Mouse (Mus musculus): ENCODE measurements around the gene Spata21. TPM values are rescaled to one million over a fixed set of nuclear protein-coding genes. Genes with fewer than 3 reads are reported as not detected.

Gene Spata21
- not detected for total RNA-seq (2021)
- long read RNA-seq, experiment 1 = 0 reads
- long read RNA-seq, experiment 2 = 0 reads

GRCm38 (mm10) chr4:141088033-141088432, at the start of gene Spata21:
TSS of gene Spata21 (plus strand) at chr4:141088333.
- DNase-seq = no peak

GRCm38 (mm10) chr4:141041117-141041516, 47.0 kb upstream of the Spata21 start:
- no peak for DNase-seq

DNA sequence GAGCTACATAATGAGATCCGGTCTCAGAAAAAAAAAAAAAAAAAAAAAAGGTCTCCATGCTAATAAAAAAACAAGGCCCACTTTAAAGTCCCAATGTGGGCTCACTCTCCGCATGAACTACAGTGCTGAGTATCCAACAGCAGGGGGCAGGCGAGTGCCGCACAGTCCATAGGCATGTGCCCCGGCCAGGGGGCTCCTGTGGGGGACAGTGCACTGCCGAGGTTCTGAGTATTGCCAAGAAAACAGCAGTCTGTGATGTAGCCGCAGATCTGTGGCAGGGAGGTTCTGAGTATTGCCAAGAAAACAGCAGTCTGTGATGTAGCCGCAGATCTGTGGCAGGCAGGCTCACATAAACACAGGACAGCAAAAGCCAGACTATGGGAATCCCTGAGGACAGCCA, 43.3 kb upstream of the Spata21 start:
- peak; percentile 70 for DNase-seq

DNA sequence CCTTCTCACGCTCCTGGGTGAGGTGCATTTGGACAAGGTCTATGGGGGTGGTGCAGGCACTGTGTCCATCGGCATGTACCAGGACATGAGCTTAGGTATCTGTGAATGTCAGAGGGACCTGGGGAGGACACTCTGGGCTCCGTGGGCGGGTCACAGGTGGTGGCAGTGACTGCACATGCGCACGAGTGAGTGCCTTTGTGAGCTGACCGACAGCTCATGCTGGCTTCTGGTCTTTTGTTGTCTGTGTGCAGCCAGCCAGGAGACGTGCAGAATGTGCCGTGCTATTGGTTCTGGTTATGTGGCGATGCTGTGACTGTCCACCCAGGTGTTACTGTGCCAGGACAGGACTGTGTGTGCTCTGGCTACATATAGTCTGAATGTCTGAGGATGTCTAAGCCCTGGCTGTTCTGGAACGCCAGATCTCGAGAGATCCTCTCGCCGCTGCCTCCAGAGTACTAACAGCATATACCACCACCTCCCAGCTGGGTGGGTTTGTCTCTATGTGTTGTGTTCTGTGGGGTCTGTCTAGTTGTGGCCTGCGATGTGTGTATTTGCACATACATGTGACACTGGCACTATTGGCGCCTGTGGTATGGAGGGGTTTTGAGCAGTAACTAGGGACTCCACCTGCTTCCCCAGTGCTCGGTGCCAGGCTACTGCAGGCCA, 39.2 kb upstream of the Spata21 start:
- DNase-seq = no peak

DNA sequence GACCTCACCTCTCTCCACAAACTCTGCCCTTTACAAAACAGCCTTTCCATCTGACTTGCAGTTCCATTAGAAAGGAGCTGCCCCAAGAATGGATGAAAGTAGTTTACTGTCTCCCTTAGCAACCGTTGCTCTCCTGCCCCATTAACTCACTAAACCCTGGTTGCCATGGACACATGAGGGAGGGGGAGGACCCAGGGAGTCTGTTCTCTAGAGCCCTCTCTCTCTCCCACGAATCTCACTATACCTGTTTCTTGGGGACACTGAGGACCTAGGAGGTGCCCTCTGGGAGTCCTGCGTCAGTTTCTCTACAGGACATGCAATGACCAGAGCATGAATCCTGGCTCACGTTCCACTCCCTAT, 38.7 kb upstream of the Spata21 start:
- DNase-seq = no peak

DNA sequence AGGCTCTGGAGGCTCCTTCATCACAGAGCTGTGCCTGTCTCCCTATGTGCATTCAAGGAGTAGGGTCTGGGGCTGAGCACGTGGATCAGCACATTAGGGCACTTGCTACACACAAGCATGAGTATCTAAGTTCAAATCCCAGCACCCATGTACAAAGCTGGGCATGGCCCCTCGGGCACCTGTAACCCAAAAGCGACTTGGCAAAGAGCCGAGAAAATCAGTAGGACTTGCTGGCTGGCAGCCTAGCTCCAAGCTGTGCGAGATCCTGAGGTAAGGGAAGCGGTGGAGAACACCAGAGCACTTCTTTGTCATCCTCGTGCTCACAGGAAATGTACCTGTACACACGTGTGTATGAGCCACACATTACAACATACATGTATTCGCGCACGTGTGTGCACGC, 35.7 kb upstream of the Spata21 start:
- DNase-seq = no peak

- no peak for DNase-seq
These were observed 35.0 kb upstream of the Spata21 start for GRCm38 (mm10) chr4:141053138-141053537.

- DNase-seq = no peak
These were observed 34.5 kb upstream of the Spata21 start for GRCm38 (mm10) chr4:141053568-141054161.

DNA sequence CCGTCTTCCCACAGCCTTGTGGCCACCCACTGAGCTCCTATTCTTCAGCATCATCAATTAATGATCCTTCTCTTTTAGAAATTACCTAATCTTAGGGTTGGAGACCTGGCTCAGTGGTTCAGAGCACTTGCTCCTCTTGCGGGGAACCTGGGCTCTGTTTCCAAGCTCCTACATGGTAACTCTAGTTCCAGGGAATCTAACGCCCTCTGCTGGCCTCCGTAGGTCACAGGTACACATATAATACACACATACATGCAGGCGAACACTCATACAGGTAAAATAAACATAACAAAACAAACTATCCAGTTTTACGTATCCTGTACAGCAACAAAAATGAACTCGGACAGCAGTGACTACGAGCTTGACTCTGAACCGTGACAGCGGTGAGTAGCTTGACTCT, 31.2 kb upstream of the Spata21 start:
- no peak for DNase-seq

DNA sequence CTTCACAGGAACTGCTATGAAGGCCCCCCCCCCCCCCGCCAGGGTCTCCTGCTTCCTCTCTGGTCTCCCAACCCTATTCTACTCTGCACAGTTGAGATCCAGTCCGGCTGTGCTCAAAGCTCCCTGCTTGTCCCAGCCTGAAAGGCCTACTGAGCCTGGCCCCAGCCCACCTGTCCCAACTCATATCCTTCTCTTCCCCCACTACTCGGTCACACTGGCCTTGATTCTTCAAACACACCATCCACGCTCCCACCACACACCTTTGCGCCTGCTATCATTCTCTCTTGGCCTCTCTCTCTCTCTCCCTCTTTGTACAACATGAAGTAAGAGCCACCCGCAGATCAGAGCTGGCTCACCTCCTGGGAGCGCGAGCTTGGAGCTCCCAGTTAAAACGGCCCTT, 29.3 kb upstream of the Spata21 start:
- no peak for DNase-seq

DNA sequence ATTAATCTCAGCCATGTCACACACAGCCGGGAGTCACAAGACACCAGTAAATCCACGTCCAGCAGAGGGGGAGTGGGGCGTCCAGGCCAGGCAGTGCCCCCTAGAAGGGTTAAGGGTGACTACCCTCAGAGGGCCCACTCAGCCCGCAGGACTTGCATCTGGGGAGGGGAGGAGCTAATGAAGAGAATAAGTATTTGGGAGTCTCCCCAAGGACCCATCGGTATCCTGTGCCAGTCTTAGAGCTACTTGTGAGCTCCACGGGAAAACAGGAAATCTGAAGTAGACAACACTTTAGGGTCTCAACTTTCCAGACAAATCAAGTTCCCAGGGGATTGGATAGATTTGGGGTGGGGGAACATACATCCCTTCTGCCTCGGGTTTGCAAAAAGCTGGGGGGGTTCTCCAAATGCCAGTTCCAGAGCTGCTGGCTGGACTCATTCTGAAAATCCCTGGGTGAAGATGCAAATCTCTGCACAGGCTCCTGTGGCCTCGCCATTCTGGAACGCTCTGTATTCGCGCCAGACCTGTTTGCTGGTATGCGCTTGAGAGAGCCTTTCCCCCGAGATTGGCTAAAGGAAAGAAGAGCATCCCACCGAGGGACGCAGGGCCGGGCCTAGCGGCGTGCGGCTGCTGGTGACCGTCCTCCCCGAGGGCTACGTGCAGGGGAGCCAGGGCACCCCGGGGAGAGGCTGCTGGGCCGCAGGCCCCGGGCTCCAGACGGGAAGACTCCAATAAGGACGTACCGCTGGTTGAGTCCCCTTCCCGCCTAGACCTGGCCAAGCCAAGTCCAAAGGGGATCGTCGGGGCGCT, 28.3 kb upstream of the Spata21 start:
- DNase-seq = no peak

DNA sequence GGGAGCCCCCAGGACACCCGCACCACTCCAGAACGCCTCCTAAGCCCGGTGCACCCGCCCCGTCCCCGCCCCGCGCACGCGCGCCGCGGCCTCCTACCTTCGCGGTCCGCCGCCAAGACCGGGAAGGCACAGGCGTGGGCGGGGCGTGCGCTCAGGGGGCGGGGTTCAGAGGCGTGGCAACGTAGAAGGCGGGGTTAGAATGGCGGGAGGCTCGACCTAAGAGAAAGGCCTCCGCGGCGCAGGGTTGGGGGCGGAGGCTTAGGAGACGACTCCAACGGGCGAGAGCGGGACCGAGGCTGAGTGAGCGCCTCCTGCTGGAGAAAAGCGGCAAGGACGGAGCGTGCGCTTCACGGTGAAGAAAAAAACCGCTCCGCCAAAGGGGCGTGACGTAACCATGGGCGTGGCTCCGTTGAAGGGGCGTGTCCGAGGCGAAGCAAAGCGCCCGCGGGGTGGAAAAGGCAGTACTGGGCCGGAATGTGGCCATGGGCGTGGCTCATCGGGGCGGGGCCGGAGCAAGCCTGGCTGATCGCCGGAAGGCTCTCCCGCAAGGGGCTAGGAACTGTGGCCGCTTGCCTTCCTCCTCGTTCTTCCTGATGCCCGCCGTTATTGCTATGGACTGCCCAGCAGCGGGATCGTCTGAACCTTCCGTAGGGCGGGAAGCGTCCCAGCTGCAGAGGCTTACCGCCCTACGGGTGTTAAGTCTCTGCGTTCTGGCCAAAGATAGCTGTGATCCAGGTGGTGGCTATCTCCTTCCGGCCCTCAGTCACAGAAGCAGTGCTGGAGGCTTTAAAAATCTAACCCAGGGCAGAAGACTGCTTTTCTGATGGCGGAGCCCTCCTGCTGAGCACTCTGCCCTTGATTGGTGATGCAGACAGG, 27.5 kb upstream of the Spata21 start, which contains the start of gene Crocc:
TSS of gene Crocc (minus strand) at position 125 of the 876 bp plus-strand sequence.
- DNase-seq = peak; percentile 100

- no peak for DNase-seq
These were observed 24.0 kb upstream of the Spata21 start for GRCm38 (mm10) chr4:141064104-141064659.

DNA sequence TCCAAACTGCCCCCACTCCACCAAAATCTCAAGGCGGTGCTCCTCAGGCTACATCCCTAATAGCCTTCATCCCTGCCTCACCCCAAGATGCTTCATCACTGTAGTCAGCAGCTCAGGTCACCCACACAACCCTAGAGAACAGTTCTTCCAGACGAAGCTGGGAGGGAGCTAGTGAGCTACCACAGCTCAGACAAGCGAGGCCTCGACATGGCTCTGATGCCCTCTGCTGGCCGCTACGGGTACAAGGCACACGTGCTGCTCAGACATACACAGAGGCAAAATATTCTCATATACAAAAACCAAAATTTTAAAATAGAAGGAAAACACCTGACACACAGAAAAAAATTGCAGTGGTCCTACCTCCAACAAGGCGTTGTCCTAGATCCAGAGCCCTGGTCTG, 23.0 kb upstream of the Spata21 start:
- DNase-seq = peak; percentile 80

- peak; percentile 44 for DNase-seq
These were observed 21.2 kb upstream of the Spata21 start for GRCm38 (mm10) chr4:141066709-141067515.

- no peak for DNase-seq
These were observed 20.6 kb upstream of the Spata21 start for GRCm38 (mm10) chr4:141067516-141068046.

DNA sequence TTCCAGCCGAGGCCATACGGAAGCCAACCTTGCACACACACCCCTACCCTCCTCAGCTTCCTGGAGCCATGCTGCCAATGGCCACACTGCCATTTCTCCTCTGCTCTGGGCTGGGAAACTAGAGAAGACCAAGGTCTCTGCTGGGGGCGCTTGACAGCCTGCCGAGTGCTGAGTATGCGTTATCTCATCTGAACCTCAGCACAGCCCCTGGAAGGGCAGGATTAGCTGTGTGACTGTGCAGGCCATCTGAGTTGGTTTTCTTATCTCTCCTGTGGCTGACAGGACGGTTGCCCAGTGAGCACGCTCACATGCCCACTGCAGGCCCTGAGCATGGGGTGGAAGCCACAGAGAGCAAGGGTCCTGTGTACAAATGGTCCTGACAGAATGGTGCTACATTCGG, 19.5 kb upstream of the Spata21 start:
- no peak for DNase-seq

- peak; percentile 50 for DNase-seq
These were observed 18.4 kb upstream of the Spata21 start for GRCm38 (mm10) chr4:141069731-141070130.

DNA sequence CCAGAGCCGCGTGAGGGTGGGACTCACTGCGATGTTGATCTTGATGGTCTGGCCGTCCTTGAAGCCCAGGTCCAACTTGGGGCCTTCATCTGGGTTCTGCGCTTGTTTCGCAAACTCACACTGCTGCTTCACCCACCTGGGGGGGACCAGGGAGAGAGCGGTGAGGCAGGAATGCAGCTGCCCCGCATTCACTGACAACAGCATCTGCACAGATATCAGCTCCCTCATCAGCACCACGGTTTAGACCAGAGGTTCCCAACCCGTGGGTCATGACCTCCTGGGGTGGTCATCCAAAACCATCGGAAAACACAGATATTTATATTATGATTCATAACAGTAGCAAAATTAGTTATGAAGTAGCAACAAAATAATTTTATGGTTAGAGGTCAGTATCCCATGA, 15.6 kb upstream of the Spata21 start:
- DNase-seq = no peak

- peak; percentile 65 for DNase-seq
These were observed 14.5 kb upstream of the Spata21 start for GRCm38 (mm10) chr4:141073661-141074060.

DNA sequence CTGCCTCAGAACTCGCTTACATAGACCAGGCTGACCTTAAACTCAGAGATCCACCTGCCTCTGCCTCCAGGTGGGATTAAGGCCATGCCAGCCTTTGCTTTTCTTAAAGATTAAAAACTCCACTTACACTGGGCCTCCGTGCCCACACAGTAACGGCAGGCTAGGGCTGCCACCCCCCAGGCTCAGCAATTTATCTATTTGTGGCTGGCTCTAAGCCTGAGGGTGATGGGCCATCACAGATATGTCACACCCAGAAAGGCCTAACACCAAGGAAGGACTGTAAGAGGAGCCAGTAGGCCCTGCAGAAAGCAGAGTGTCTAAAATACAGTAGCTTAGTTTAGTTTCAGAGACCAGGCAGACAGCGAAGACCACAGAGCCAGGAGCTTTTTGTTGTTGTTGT, 14.0 kb upstream of the Spata21 start:
- DNase-seq = no peak

All from gastrocnemius, postnatal 10 days (tissue).